Mouse (Mus musculus): ENCODE data around the gene Vmn1r77. TPM values are rescaled to one million over a fixed set of nuclear protein-coding genes. Genes with fewer than 3 reads are reported as not detected.
"Not testable (repeated sequence)": the region's sequence is repeated elsewhere in the genome, so short reads cannot be mapped to it uniquely, and the experiment has no call there.

Gene Vmn1r77
- polyA plus RNA-seq (2015; fragmentation: Nextera tagmentation; extraction: Ambion mirVana), result not detected in 2 replicates

DNA sequence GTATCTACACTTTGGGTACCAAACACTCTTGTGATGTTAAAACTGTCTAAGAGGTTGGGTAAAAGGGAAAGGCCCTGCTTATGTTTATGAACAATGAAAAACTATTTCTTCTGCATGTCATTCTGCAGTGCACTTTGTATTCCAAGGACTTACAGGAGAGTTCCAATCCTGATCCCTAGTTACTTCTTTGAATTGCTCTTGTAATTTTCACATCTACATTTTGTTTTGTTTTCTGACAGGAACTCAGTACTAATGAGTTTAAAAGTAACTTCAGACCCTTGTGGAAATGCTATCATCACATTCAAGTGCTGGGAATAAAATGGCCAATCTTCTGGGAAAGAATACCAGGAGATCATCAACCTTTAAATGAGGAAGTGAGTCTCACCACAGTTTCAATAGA, at the start of gene Vmn1r77:
Gene Vmn1r77 (plus strand): TSS at position 301 of the 400 bp plus-strand sequence.
- not testable (repeated sequence) for H3K36me3 ChIP-seq; H3K4me1 ChIP-seq; H3K9ac ChIP-seq (replicated peaks); ATAC-seq (replicated peaks); H3K27ac ChIP-seq (replicated peaks); H3K27me3 ChIP-seq; H3K4me2 ChIP-seq (replicated peaks); H3K4me3 ChIP-seq
- peaks cover 11% of the 10 kb centered on the region; the same call in 1 of the 2 replicates for H3K9me3 ChIP-seq

DNA sequence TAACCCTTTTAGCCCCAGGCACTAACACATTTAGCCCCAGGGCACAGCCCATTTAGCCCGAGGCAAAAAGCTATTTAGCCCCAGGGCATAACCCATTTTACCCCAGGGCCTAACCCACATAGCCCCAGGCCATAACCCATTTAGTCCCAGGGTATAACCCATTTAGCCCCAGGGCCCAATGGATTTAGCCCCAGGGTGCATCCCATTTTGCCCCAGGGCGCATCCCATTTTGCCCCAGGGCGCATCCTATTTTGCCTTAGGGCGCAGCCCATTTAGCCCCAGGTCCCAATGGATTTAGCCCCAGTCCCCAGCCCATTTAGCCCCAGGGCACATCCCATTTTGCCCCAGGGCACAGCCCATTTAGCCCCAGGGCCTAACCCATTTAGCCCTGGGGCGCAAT, 25.1 kb upstream of the Vmn1r77 start:
- H3K4me1 ChIP-seq; H3K27ac ChIP-seq (replicated peaks); H3K36me3 ChIP-seq; H3K4me2 ChIP-seq (replicated peaks); ATAC-seq (replicated peaks); H3K4me3 ChIP-seq; H3K27me3 ChIP-seq; H3K9ac ChIP-seq (replicated peaks): not testable (repeated sequence)
- 93% methylated on average over 5 of the region's 5 CpGs for WGBS
- H3K9me3 ChIP-seq, result peaks cover 61% of the 10 kb centered on the region

DNA sequence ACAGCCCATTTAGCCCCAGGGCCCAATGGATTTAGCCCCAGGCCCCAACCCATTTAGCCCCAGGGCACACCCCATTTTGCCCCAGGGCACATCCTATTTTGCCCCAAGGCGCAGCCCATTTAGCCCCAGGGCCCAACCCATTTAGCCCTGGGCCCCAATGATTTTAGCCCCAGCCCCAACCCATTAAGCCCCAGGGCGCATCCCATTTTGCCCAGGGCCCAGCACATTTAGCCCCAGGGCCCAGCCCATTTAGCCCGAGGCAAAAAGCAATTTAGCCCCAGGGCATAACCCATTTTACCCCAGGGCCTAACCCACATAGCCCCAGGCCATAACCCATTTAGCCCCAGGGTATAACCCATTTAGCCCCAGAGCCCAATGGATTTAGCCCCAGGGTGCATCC, 24.2 kb upstream of the Vmn1r77 start:
- not testable (repeated sequence) for H3K4me2 ChIP-seq (replicated peaks); H3K4me1 ChIP-seq; H3K27me3 ChIP-seq; H3K36me3 ChIP-seq; H3K4me3 ChIP-seq; H3K9ac ChIP-seq (replicated peaks); H3K27ac ChIP-seq (replicated peaks); ATAC-seq (replicated peaks)
- peaks cover 60% of the 10 kb centered on the region for H3K9me3 ChIP-seq
- WGBS, result 90% methylated on average over 3 of the region's 3 CpGs

DNA sequence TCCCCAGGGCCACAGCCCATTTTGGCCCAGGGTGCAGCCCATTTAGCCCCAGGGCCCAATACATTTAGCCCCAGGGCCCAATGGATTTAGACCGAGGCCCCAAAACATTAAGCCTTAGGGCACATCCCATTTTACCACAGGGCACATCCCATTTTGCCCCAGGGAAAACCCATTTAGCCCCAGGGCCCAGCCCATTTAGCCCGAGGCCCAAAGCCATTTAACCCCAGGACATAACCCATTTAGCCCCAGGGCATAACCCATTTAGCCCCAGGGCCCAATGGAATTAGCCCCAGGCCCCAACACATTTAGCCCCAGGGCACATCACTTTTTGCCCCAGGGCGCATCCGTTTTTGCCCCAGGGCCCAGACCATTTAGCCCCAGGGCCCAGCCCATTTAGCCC, 23.4 kb upstream of the Vmn1r77 start:
- no peaks in the 10 kb centered on the region for H3K4me1 ChIP-seq
- peaks cover 63% of the 10 kb centered on the region for H3K9me3 ChIP-seq
- H3K4me3 ChIP-seq, result no peak overlapping the region
- H3K27ac ChIP-seq (replicated peaks), result no peak overlapping the region
- no peaks in the 10 kb centered on the region for H3K27me3 ChIP-seq
- no peak overlapping the region for H3K4me2 ChIP-seq (replicated peaks)
- no peaks in the 10 kb centered on the region for H3K36me3 ChIP-seq
- no peak overlapping the region for H3K9ac ChIP-seq (replicated peaks)
- no peak for ATAC-seq (replicated peaks)
- 77% methylated on average over 4 of the region's 4 CpGs for WGBS

DNA sequence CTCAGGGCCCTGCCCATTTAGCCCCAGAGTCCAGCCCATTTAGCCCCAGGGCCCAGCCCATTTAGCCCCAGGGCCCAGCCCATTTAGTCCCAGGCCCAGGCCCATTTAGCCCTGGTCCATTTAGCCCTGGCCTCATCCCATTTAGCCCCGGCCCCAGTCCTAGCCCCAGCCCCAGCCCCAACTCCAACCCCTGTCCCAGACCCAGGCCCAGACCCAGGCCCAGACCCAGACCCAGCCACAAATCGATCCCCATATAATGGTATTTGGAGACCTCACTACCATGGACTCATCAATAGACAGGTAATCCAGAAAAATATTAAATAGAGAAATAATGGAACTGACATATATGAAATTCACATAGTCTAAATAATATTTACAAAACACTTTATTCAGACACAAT, 18.7 kb upstream of the Vmn1r77 start:
- ATAC-seq (replicated peaks); H3K9ac ChIP-seq (replicated peaks); H3K4me3 ChIP-seq; H3K27me3 ChIP-seq; H3K4me1 ChIP-seq; H3K27ac ChIP-seq (replicated peaks); H3K36me3 ChIP-seq; H3K4me2 ChIP-seq (replicated peaks): not testable (repeated sequence)
- H3K9me3 ChIP-seq, result peaks cover 50% of the 10 kb centered on the region
- WGBS, result 85% methylated on average over 2 of the region's 2 CpGs

DNA sequence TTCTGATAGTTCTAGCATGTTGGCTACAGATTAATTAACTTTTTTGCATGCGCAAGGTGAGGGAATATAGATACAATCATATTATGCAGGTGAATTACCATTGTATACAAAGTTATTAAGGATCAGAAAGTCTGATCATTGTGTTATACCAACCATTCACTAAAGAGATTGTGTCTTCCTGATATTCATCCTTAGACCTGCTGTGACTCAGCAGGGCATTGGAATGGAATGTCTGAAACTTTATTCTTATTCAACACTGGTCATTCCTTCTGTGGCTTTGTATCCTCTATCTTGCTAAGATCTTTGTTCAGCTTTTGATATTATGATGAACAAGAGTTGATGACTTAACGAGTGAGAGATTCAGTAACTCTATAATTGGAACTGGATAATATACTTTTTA, 4.1 kb downstream of the Vmn1r77 start:
- 68% methylated on average over 2 of the region's 2 CpGs for WGBS
- Histone ChIP-seq H3K4me2 (replicated peaks) (no peak overlapping the region), H3K27me3 (no peaks in the 10 kb centered on the region), H3K4me1 (no peaks in the 10 kb centered on the region), H3K36me3 (no peaks in the 10 kb centered on the region), H3K4me3 (no peak overlapping the region), H3K9ac (replicated peaks) (no peak overlapping the region), H3K27ac (replicated peaks) (no peak overlapping the region), H3K9me3 (peaks cover 10% of the 10 kb centered on the region; the same call in 1 of the 2 replicates)
- no peak for ATAC-seq (replicated peaks)

Other genes with a start within 250 kb of the Vmn1r77 start
- gene Vmn1r74, start 202.8 kb upstream of the Vmn1r77 start, polyA plus RNA-seq (2015; fragmentation: Nextera tagmentation; extraction: Ambion mirVana), result not detected in 2 replicates
- not detected in 2 replicates for gene Vmn1r75, start 162.1 kb upstream of the Vmn1r77 start, polyA plus RNA-seq (2015; fragmentation: Nextera tagmentation; extraction: Ambion mirVana)
- gene Vmn1r76, start 98.5 kb upstream of the Vmn1r77 start, polyA plus RNA-seq (2015; fragmentation: Nextera tagmentation; extraction: Ambion mirVana), result not detected in 2 replicates
- gene Vmn1r78, start 113.5 kb downstream of the Vmn1r77 start, polyA plus RNA-seq (2015; fragmentation: Nextera tagmentation; extraction: Ambion mirVana), result not detected in 2 replicates
- gene Vmn1r79, start 134.5 kb downstream of the Vmn1r77 start, polyA plus RNA-seq (2015; fragmentation: Nextera tagmentation; extraction: Ambion mirVana), result not detected in 2 replicates
- gene Vmn1r80, start 152.5 kb downstream of the Vmn1r77 start, polyA plus RNA-seq (2015; fragmentation: Nextera tagmentation; extraction: Ambion mirVana), result not detected in 2 replicates
- gene Vmn1r81, start 231.5 kb downstream of the Vmn1r77 start, polyA plus RNA-seq (2015; fragmentation: Nextera tagmentation; extraction: Ambion mirVana), result not detected in 2 replicates

All from forebrain, embryonic 15.5 days (tissue).